Mouse (Mus musculus) retina, postnatal 7 days (tissue): ENCODE results near the gene Dock1.

Experiments
- DNase-seq: peaks from one replicate; pipeline ENCODE4 v3.0.0-alpha.2; 2012; ENCODE audit warnings: low read depth, low spot score

The Dock1 gene

GRCm38 (mm10) chr7:135150926-135151325, 480.5 kb downstream of the Dock1 start:
- DNase-seq, result no peak

GRCm38 (mm10) chr7:135157571-135157970, 487.1 kb downstream of the Dock1 start:
- DNase-seq, result no peak

GRCm38 (mm10) chr7:135158381-135158780, 487.9 kb downstream of the Dock1 start:
- DNase-seq, result no peak

- no peak for DNase-seq
Observed at GRCm38 (mm10) chr7:135159606-135160005, 489.2 kb downstream of the Dock1 start.

GRCm38 (mm10) chr7:135165155-135165554, 494.7 kb downstream of the Dock1 start:
- peak; percentile 34 for DNase-seq

- DNase-seq, result no peak
Observed at GRCm38 (mm10) chr7:135169936-135170335, 499.5 kb downstream of the Dock1 start.

- no peak for DNase-seq
Observed at GRCm38 (mm10) chr7:135172219-135172618, 501.8 kb downstream of the Dock1 start.

- DNase-seq, result no peak
Observed at GRCm38 (mm10) chr7:135194190-135194589, 523.7 kb downstream of the Dock1 start.

- no peak for DNase-seq
Observed at GRCm38 (mm10) chr7:135195631-135196030, 525.2 kb downstream of the Dock1 start.

- DNase-seq, result no peak
Observed at GRCm38 (mm10) chr7:135196828-135197227, 526.4 kb downstream of the Dock1 start.

- DNase-seq, result no peak
Observed at GRCm38 (mm10) chr7:135203920-135204319, 533.5 kb downstream of the Dock1 start.

- no peak for DNase-seq
Observed at GRCm38 (mm10) chr7:135205111-135205510, 534.7 kb downstream of the Dock1 start.

GRCm38 (mm10) chr7:135208947-135209567, 538.6 kb downstream of the Dock1 start:
- no peak for DNase-seq

GRCm38 (mm10) chr7:135210296-135210695, 539.8 kb downstream of the Dock1 start:
- no peak for DNase-seq

GRCm38 (mm10) chr7:135210831-135211230, 540.4 kb downstream of the Dock1 start:
- DNase-seq, result no peak

GRCm38 (mm10) chr7:135212505-135212904, 542.1 kb downstream of the Dock1 start:
- no peak for DNase-seq

- no peak for DNase-seq
Observed at GRCm38 (mm10) chr7:135221475-135221874, 551.0 kb downstream of the Dock1 start.
